Mouse (Mus musculus) kidney, postnatal 4 days (tissue): ENCODE measurements at regions not wholly inside any gene's neighbourhood (a gene's known extent, or its start where the extent isn't known, plus 50 kb on each side); places are given as distances from the start of the nearest gene placed in this dataset.
"Not testable (repeated sequence)": the region's sequence is repeated elsewhere in the genome, so short reads cannot be mapped to it uniquely, and the experiment has no call there.

Source experiments
- DNase-seq, 2 experiments: peaks; one replicate each; pipeline ENCODE4 v3.0.0; 2021; ENCODE audit warnings: mixed read lengths in 2 of 2

- DNase-seq, result no peak
These were observed 69.9 kb downstream of the Fbxo4 start for GRCm38 (mm10) chr15:3909471-3909870.

- no peak for DNase-seq
These were observed 70.7 kb downstream of the Fbxo4 start for GRCm38 (mm10) chr15:3908721-3909120.

- DNase-seq, result no peak
These were observed 73.8 kb downstream of the Fbxo4 start for GRCm38 (mm10) chr15:3905548-3905947.

- no peak for DNase-seq
These were observed 100.9 kb downstream of the Fbxo4 start for GRCm38 (mm10) chr15:3878429-3878828.

- no peak for DNase-seq
These were observed 101.9 kb downstream of the Fbxo4 start for GRCm38 (mm10) chr15:3877506-3877905.

GRCm38 (mm10) chr15:3875210-3875861 lies 104.0 kb downstream of the Fbxo4 start:
- peak; percentile 4 to 17 for DNase-seq

- no peak for DNase-seq
These were observed 147.6 kb downstream of the Fbxo4 start for GRCm38 (mm10) chr15:3831802-3832201.

- DNase-seq, result peak; percentile 21 to 38
These were observed 173.9 kb downstream of the Fbxo4 start for GRCm38 (mm10) chr15:3805430-3805829.

GRCm38 (mm10) chr15:3775865-3776264 lies 192.6 kb upstream of the Ghr start:
- no peak for DNase-seq

GRCm38 (mm10) chr15:3772228-3772789 lies 189.0 kb upstream of the Ghr start:
- peak in 1 of 2 experiments; percentile 5 for DNase-seq

- peak; percentile 45 to 55 for DNase-seq
These were observed 187.0 kb upstream of the Ghr start for GRCm38 (mm10) chr15:3770312-3770711.

- DNase-seq, result no peak
These were observed 181.4 kb upstream of the Ghr start for GRCm38 (mm10) chr15:3764726-3765125.

GRCm38 (mm10) chr15:3760396-3760795 lies 177.1 kb upstream of the Ghr start:
- DNase-seq, result no peak

- no peak for DNase-seq
These were observed 172.3 kb upstream of the Ghr start for GRCm38 (mm10) chr15:3755636-3756035.

- not testable (repeated sequence) for DNase-seq
These were observed 164.8 kb upstream of the Ghr start for GRCm38 (mm10) chr15:3748072-3748471.

GRCm38 (mm10) chr15:3743168-3743814 lies 160.0 kb upstream of the Ghr start:
- DNase-seq, result no peak

GRCm38 (mm10) chr15:3742191-3742590 lies 158.9 kb upstream of the Ghr start:
- no peak for DNase-seq

- DNase-seq, result no peak
These were observed 141.9 kb upstream of the Ghr start for GRCm38 (mm10) chr15:3725214-3725613.

GRCm38 (mm10) chr15:3720668-3721340 lies 137.5 kb upstream of the Ghr start:
- no peak for DNase-seq

GRCm38 (mm10) chr15:3711764-3712163 lies 128.5 kb upstream of the Ghr start:
- no peak for DNase-seq

- peak; percentile 10 to 21 for DNase-seq
These were observed 124.1 kb upstream of the Ghr start for GRCm38 (mm10) chr15:3707089-3708078.

- DNase-seq, result no peak
These were observed 116.0 kb upstream of the Ghr start for GRCm38 (mm10) chr15:3699234-3699814.
